Mouse (Mus musculus): Measurements from ENCODE around the gene Klf6. TPM values are rescaled to one million over a fixed set of nuclear protein-coding genes. Genes with fewer than 3 reads are reported as not detected.

Gene Klf6
- 10.0 and 10.7 TPM in 2 replicates for polyA plus RNA-seq (2012; rRNA removed)

- TF ChIP-seq POLR2A (IDR thresholded peaks at IDR 0.05; ENCODE audit: low read depth, low read length) (peak; percentile 99), CTCF (conservative IDR thresholded peaks at IDR 0.05; ENCODE audit: insufficient read depth, insufficient read length, low read depth, low read length) (no peak)
- Histone ChIP-seq H3K36me3 (ENCODE audit: control insufficient read depth, insufficient read depth, low read length) (peaks cover 13% of the 10 kb centered on the region), H3K27ac (ENCODE audit: insufficient read depth, low read depth, low read length) (peak within 1 kb of the TSS; percentile 98), H3K27me3 (replicated peaks; ENCODE audit: control insufficient read depth, insufficient read depth, low read length) (no peaks in the 10 kb centered on the region), H3K4me3 (ENCODE audit: insufficient read depth, low read depth, low read length) (peak within 1 kb of the TSS; percentile 84), H3K4me1 (ENCODE audit: control insufficient read depth, insufficient read depth, low read length) (peaks cover 6% of the 10 kb centered on the region; the same call in 1 of the 2 replicates)
- peak; percentile 100 for DNase-seq
- under 1% methylated on average over 60 of the region's 60 CpGs for WGBS
These were observed at the start of gene Klf6 for GRCm38 (mm10) chr13:5861157-5862002. Klf6 (plus strand) TSS chr13:5861482.

GRCm38 (mm10) chr13:5813433-5813832, 47.8 kb upstream of the Klf6 start:
- H3K4me1 ChIP-seq (ENCODE audit: control insufficient read depth, insufficient read depth, low read length): no peaks in the 10 kb centered on the region
- no peak overlapping the region for H3K4me3 ChIP-seq (ENCODE audit: insufficient read depth, low read depth, low read length)
- no peaks in the 10 kb centered on the region for H3K36me3 ChIP-seq (ENCODE audit: control insufficient read depth, insufficient read depth, low read length)
- no peaks in the 10 kb centered on the region for H3K27me3 ChIP-seq (replicated peaks; ENCODE audit: control insufficient read depth, insufficient read depth, low read length)
- WGBS: 96% methylated on average over 9 of the region's 9 CpGs
- TF ChIP-seq POLR2A (IDR thresholded peaks at IDR 0.05; ENCODE audit: low read depth, low read length) (no peak), CTCF (conservative IDR thresholded peaks at IDR 0.05; ENCODE audit: insufficient read depth, insufficient read length, low read depth, low read length) (no peak)
- no peak overlapping the region for H3K27ac ChIP-seq (ENCODE audit: insufficient read depth, low read depth, low read length)
- no peak for DNase-seq

- 92% methylated on average over 3 of the region's 3 CpGs for WGBS
- H3K4me3 ChIP-seq (ENCODE audit: insufficient read depth, low read depth, low read length): no peak overlapping the region
These were observed 44.0 kb upstream of the Klf6 start for GRCm38 (mm10) chr13:5817250-5817649.

GRCm38 (mm10) chr13:5819173-5819572, 42.1 kb upstream of the Klf6 start:
- DNase-seq: no peak
- WGBS: 48% methylated on average over 3 of the region's 3 CpGs
- H3K4me1 ChIP-seq (ENCODE audit: control insufficient read depth, insufficient read depth, low read length): no peaks in the 10 kb centered on the region; the same call in 1 of the 2 replicates
- H3K36me3 ChIP-seq (ENCODE audit: control insufficient read depth, insufficient read depth, low read length): no peaks in the 10 kb centered on the region
- H3K4me3 ChIP-seq (ENCODE audit: insufficient read depth, low read depth, low read length): no peak overlapping the region
- no peaks in the 10 kb centered on the region for H3K27me3 ChIP-seq (replicated peaks; ENCODE audit: control insufficient read depth, insufficient read depth, low read length)
- no peak overlapping the region for H3K27ac ChIP-seq (ENCODE audit: insufficient read depth, low read depth, low read length)
- TF ChIP-seq POLR2A (IDR thresholded peaks at IDR 0.05; ENCODE audit: low read depth, low read length) (no peak), CTCF (conservative IDR thresholded peaks at IDR 0.05; ENCODE audit: insufficient read depth, insufficient read length, low read depth, low read length) (no peak)

More at GRCm38 (mm10) chr13:5817250-5817649, 44.0 kb upstream of the Klf6 start:
- Histone ChIP-seq H3K36me3 (ENCODE audit: control insufficient read depth, insufficient read depth, low read length) (no peaks in the 10 kb centered on the region), H3K27ac (ENCODE audit: insufficient read depth, low read depth, low read length) (no peak overlapping the region), H3K27me3 (replicated peaks; ENCODE audit: control insufficient read depth, insufficient read depth, low read length) (no peaks in the 10 kb centered on the region), H3K4me1 (ENCODE audit: control insufficient read depth, insufficient read depth, low read length) (no peaks in the 10 kb centered on the region)
- TF ChIP-seq CTCF (conservative IDR thresholded peaks at IDR 0.05; ENCODE audit: insufficient read depth, insufficient read length, low read depth, low read length) (no peak), POLR2A (IDR thresholded peaks at IDR 0.05; ENCODE audit: low read depth, low read length) (no peak)
- DNase-seq: no peak

- TF ChIP-seq POLR2A (IDR thresholded peaks at IDR 0.05; ENCODE audit: low read depth, low read length) (no peak), CTCF (conservative IDR thresholded peaks at IDR 0.05; ENCODE audit: insufficient read depth, insufficient read length, low read depth, low read length) (no peak)
- Histone ChIP-seq H3K36me3 (ENCODE audit: control insufficient read depth, insufficient read depth, low read length) (no peaks in the 10 kb centered on the region), H3K4me1 (ENCODE audit: control insufficient read depth, insufficient read depth, low read length) (no peaks in the 10 kb centered on the region; the same call in 1 of the 2 replicates), H3K27ac (ENCODE audit: insufficient read depth, low read depth, low read length) (0 out of 2 replicates have a peak overlapping the region, but pooled peaks have one; percentile 17), H3K27me3 (replicated peaks; ENCODE audit: control insufficient read depth, insufficient read depth, low read length) (no peaks in the 10 kb centered on the region), H3K4me3 (ENCODE audit: insufficient read depth, low read depth, low read length) (no peak overlapping the region)
- WGBS: 60% methylated on average over 11 of the region's 11 CpGs
- DNase-seq: no peak
These were observed 38.7 kb upstream of the Klf6 start for GRCm38 (mm10) chr13:5822586-5822985.

GRCm38 (mm10) chr13:5823150-5823549, 38.1 kb upstream of the Klf6 start:
- Histone ChIP-seq H3K36me3 (ENCODE audit: control insufficient read depth, insufficient read depth, low read length) (no peaks in the 10 kb centered on the region), H3K27ac (ENCODE audit: insufficient read depth, low read depth, low read length) (no peak overlapping the region), H3K27me3 (replicated peaks; ENCODE audit: control insufficient read depth, insufficient read depth, low read length) (no peaks in the 10 kb centered on the region), H3K4me1 (ENCODE audit: control insufficient read depth, insufficient read depth, low read length) (no peaks in the 10 kb centered on the region; the same call in 1 of the 2 replicates), H3K4me3 (ENCODE audit: insufficient read depth, low read depth, low read length) (no peak overlapping the region)
- TF ChIP-seq CTCF (conservative IDR thresholded peaks at IDR 0.05; ENCODE audit: insufficient read depth, insufficient read length, low read depth, low read length) (no peak), POLR2A (IDR thresholded peaks at IDR 0.05; ENCODE audit: low read depth, low read length) (no peak)
- DNase-seq: no peak
- 77% methylated on average over 7 of the region's 7 CpGs for WGBS

- DNase-seq: peak; percentile 59
- 76% methylated on average over 8 of the region's 8 CpGs for WGBS
- Histone ChIP-seq H3K27ac (ENCODE audit: insufficient read depth, low read depth, low read length) (peak overlapping the region; percentile 68), H3K36me3 (ENCODE audit: control insufficient read depth, insufficient read depth, low read length) (no peaks in the 10 kb centered on the region), H3K4me1 (ENCODE audit: control insufficient read depth, insufficient read depth, low read length) (no peaks in the 10 kb centered on the region; the same call in 1 of the 2 replicates), H3K4me3 (ENCODE audit: insufficient read depth, low read depth, low read length) (no peak overlapping the region), H3K27me3 (replicated peaks; ENCODE audit: control insufficient read depth, insufficient read depth, low read length) (no peaks in the 10 kb centered on the region)
- TF ChIP-seq CTCF (conservative IDR thresholded peaks at IDR 0.05; ENCODE audit: insufficient read depth, insufficient read length, low read depth, low read length) (no peak), POLR2A (IDR thresholded peaks at IDR 0.05; ENCODE audit: low read depth, low read length) (no peak)
These were observed 37.0 kb upstream of the Klf6 start for GRCm38 (mm10) chr13:5824189-5824815.

All from kidney, adult 2 months (tissue).